Mouse (Mus musculus) liver, postnatal 0 days (tissue): Measurements from ENCODE around the gene Emc4. TPM values are rescaled to one million over a fixed set of nuclear protein-coding genes. Genes with fewer than 3 reads are reported as not detected.

Experiments
- ATAC-seq: fragments of 200-750 bp; cut with Nextera tagmentation; 2 replicates; pipeline ENCODE4 v1.8.0; 2017; ENCODE audit warnings: mild to moderate bottlenecking, moderate library complexity
- DNase-seq: peaks from one replicate; pipeline ENCODE4 v3.0.0-alpha.2; 2016
- H3K27ac ChIP-seq: fragments of 300-500 bp; sonication (generic); 2 replicates; pipeline ENCODE4 v1.5.1; 2014; ENCODE audit warnings: antibody characterized with exemption, moderate library complexity, mild to moderate bottlenecking, low read depth
- H3K27me3 ChIP-seq: fragments of 300-500 bp; sonication (generic); 2 replicates; pipeline ENCODE4 v1.6.1; 2014; ENCODE audit warnings: low read length, control low read depth, mixed read lengths; ENCODE audit not compliant: insufficient read depth
- H3K36me3 ChIP-seq: fragments of 300-500 bp; sonication (generic); replicated peaks from 2 replicates; pipeline ENCODE4 v1.6.1; 2014; ENCODE audit warnings: mild to moderate bottlenecking, control low read depth, low read length, moderate library complexity, mixed read lengths; ENCODE audit not compliant: insufficient read depth
- H3K4me1 ChIP-seq: fragments of 300-500 bp; sonication (generic); 2 replicates; pipeline ENCODE4 v1.6.1; 2014; ENCODE audit warnings: antibody characterized with exemption, mild to moderate bottlenecking, control low read depth; ENCODE audit not compliant: insufficient read depth
- H3K4me2 ChIP-seq: fragments of 300-500 bp; sonication (generic); 2 replicates; pipeline ENCODE4 v1.6.1; 2014; ENCODE audit warnings: low read depth, mild to moderate bottlenecking, low read length, moderate library complexity, mixed read lengths
- H3K4me3 ChIP-seq: fragments of 300-500 bp; sonication (generic); 2 replicates; pipeline ENCODE4 v1.5.1; 2014; ENCODE audit warnings: low read depth, low read length
- H3K9ac ChIP-seq: fragments of 300-500 bp; sonication (generic); replicated peaks from 2 replicates; pipeline ENCODE4 v1.6.1; 2014; ENCODE audit warnings: mild to moderate bottlenecking, moderate library complexity
- H3K9me3 ChIP-seq: fragments of 300-500 bp; sonication (generic); 2 replicates; pipeline ENCODE4 v1.6.1; 2016; ENCODE audit warnings: mild to moderate bottlenecking, control low read depth, low read length, mixed read lengths
- CTCF ChIP-seq: sonication (generic); IDR thresholded peaks from 2 replicates; pipeline ENCODE4 v1.5.1; 2016; ENCODE audit warnings: antibody characterized with exemption, low read depth
- EP300 ChIP-seq: IDR thresholded peaks from 2 replicates; pipeline ENCODE4 v1.6.1; 2016; ENCODE audit warnings: antibody characterized with exemption, low read depth, mild to moderate bottlenecking
- WGBS: fragments of 180-500 bp; shearing (Covaris S2); extraction: QIAGEN DNeasy Blood & Tissue Kit; methylation state at CpG from one replicate; pipeline ENCODE4 v1.1.7; 2014; ENCODE audit not compliant: insufficient replicate concordance; 5-methylcytosine and 5-hydroxymethylcytosine counted together
- polyA plus RNA-seq: library from polyadenylated mRNA; unstranded; fragments of >200 nt; fragmentation: Nextera tagmentation; extraction: Ambion mirVana; gene quantifications from 2 replicates; pipeline ENCODE4 v1.2.1, GENCODE M21; 2015

Gene Emc4
- 62.9 and 63.6 TPM in 2 replicates for polyA plus RNA-seq

GRCm38 (mm10) chr2:112367726-112368673 is at the start of gene Emc4:
TSS of gene Emc4 (minus strand) at chr2:112368027.
- Histone ChIP-seq H3K9ac (peak within 1 kb of the TSS; percentile 93), H3K4me1 (peaks cover 14% of the 10 kb centered on the region)
- 2% methylated on average over 46 of the region's 46 CpGs for WGBS

GRCm38 (mm10) chr2:112407030-112407429 is 39.2 kb upstream of the Emc4 start:
- Histone ChIP-seq H3K9ac (no peak overlapping the region), H3K4me3 (no peak overlapping the region), H3K9me3 (no peaks in the 10 kb centered on the region), H3K36me3 (peaks cover 23% of the 10 kb centered on the region), H3K4me1 (no peaks in the 10 kb centered on the region), H3K27me3 (no peaks in the 10 kb centered on the region), H3K4me2 (no peak overlapping the region), H3K27ac (no peak overlapping the region)
- DNase-seq (no peak), ATAC-seq (no peak)
- WGBS = 86% methylated on average over 3 of the region's 3 CpGs
- no peak for TF ChIP-seq CTCF
- TF ChIP-seq EP300 = no peak

More at GRCm38 (mm10) chr2:112367726-112368673, at the start of gene Emc4:
- Histone ChIP-seq H3K4me2 (peak within 1 kb of the TSS; percentile 90), H3K27ac (peak within 1 kb of the TSS; percentile 87), H3K4me3 (peak within 1 kb of the TSS; percentile 99), H3K36me3 (peaks cover 19% of the 10 kb centered on the region), H3K27me3 (no peaks in the 10 kb centered on the region), H3K9me3 (no peaks in the 10 kb centered on the region)
- peak; percentile 90 for ATAC-seq
- peak; percentile 52 for TF ChIP-seq EP300
- TF ChIP-seq CTCF = 0 out of 2 replicates have a peak, but pooled peaks have one; percentile 7
- DNase-seq = peak; percentile 93

DNA sequence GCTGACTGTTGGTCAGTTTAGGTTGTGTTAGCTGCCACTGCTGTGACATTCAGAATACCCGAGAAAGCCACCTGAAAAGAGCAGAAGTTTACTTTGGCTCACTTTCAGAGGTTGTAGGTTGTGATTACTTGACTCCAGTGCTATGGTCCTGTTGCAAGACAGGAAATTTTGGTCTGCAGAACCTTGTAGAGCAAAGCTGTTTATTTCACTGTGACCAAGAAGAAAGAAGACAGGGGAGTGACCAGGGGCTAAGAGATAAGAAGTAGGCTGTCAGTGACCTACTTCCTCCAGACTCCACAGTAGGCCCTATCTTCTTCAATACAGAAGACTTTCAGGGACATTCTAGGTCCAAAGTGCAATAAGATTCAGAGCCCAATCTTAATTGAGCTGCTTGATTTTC is 28.8 kb upstream of the Emc4 start:
- no peak for TF ChIP-seq CTCF
- no peak for TF ChIP-seq EP300
- Histone ChIP-seq H3K27me3 (no peaks in the 10 kb centered on the region), H3K27ac (no peak overlapping the region), H3K4me2 (no peak overlapping the region), H3K9ac (no peak overlapping the region), H3K9me3 (no peaks in the 10 kb centered on the region), H3K4me1 (peaks cover 8% of the 10 kb centered on the region), H3K4me3 (no peak overlapping the region), H3K36me3 (no peaks in the 10 kb centered on the region)
- ATAC-seq (no peak), DNase-seq (no peak)
- 11% methylated on average over 1 of the region's 1 CpGs for WGBS

GRCm38 (mm10) chr2:112393958-112394357 is 26.1 kb upstream of the Emc4 start:
- Histone ChIP-seq H3K4me3 (no peak overlapping the region), H3K27me3 (no peaks in the 10 kb centered on the region), H3K36me3 (no peaks in the 10 kb centered on the region), H3K27ac (no peak overlapping the region), H3K4me1 (peaks cover 16% of the 10 kb centered on the region), H3K4me2 (no peak overlapping the region), H3K9ac (no peak overlapping the region), H3K9me3 (no peaks in the 10 kb centered on the region)
- TF ChIP-seq EP300 (no peak), CTCF (no peak)
- ATAC-seq (no peak), DNase-seq (no peak)

GRCm38 (mm10) chr2:112392689-112393088 is 24.9 kb upstream of the Emc4 start:
- no peaks in the 10 kb centered on the region for H3K9me3 ChIP-seq
- 40% methylated on average over 1 of the region's 1 CpGs for WGBS
- TF ChIP-seq CTCF (no peak), EP300 (no peak)
- H3K9ac ChIP-seq = no peak overlapping the region
- H3K4me2 ChIP-seq = no peak overlapping the region
- H3K4me1 ChIP-seq = peaks cover 17% of the 10 kb centered on the region
- H3K27ac ChIP-seq = no peak overlapping the region
- no peak for ATAC-seq
- no peaks in the 10 kb centered on the region for H3K27me3 ChIP-seq
- H3K4me3 ChIP-seq = no peak overlapping the region
- DNase-seq = no peak
- no peaks in the 10 kb centered on the region for H3K36me3 ChIP-seq

- Histone ChIP-seq H3K9ac (no peak overlapping the region), H3K27me3 (no peaks in the 10 kb centered on the region), H3K4me3 (no peak overlapping the region), H3K36me3 (no peaks in the 10 kb centered on the region), H3K4me1 (peaks cover 14% of the 10 kb centered on the region), H3K9me3 (no peaks in the 10 kb centered on the region), H3K4me2 (no peak overlapping the region), H3K27ac (no peak overlapping the region)
- ATAC-seq (no peak), DNase-seq (no peak)
- no peak for TF ChIP-seq EP300
- no peak for TF ChIP-seq CTCF
- WGBS = 74% methylated on average over 4 of the region's 4 CpGs
These were observed 23.6 kb upstream of the Emc4 start for GRCm38 (mm10) chr2:112391346-112392000.
